Mouse (Mus musculus): ENCODE data around the gene Ccl22.
A peak's percentile ranks its signal among the peaks of the same experiment; 100 is the strongest.

Ccl22 gene

DNA sequence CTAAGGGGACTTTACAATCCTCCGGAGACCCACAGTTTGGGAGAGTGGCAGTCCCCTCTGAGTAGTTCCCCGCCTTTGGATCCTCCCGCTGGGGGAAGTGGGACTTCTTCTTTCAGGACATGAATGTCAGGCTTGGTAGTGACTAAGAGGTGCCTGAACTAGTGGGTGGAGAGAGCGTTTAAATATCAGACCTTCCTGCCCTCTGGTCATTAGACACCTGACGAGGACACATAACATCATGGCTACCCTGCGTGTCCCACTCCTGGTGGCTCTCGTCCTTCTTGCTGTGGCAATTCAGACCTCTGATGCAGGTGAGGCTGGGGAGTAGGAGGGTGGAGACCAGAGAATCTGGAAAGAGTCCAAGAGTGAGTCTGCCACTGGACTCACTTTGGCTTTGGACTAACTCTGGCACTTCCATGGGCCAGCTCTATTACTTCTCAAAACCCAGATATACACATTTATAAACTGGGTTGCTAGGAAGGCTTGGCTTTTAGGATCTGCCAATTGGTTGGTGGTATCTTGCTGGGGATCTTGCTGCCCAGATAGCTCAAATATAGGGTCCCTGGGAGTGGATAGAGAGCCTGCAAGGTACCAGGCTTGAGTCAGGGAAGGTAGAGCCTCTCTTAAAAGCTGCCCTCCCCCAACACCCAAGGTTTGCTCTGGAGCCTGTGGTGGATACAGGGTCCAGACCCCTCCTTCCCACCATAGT lies at the start of gene Ccl22:
Ccl22 (plus strand) TSS at position 115 of the 709 bp plus-strand sequence.
- no peak for DNase-seq (ENCODE audit: low read depth, low spot score)

DNA sequence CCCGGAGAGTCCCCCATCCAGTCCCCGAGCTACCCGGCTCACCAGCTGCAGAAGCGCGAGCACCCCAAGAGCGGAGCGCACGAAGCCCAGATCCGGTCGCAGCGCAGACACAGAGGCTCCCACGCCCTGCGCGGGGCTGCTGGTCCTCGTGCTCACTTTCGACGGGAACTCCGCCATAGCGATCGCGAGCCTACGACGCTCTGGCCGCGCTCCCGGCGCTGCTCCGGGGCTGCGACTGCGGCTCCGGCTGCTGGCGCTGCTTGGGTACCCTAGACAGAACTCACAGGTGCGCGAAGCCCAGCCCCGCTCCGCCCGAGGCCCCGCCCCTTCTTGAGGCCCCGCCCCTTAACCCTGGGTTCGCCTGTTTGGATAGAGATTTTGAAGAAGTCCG lies 49.4 kb upstream of the Ccl22 start, which contains the start of gene Pllp:
Pllp (minus strand) TSS at position 285 of the 391 bp plus-strand sequence.
- DNase-seq (ENCODE audit: low read depth, low spot score): peak; percentile 65

DNA sequence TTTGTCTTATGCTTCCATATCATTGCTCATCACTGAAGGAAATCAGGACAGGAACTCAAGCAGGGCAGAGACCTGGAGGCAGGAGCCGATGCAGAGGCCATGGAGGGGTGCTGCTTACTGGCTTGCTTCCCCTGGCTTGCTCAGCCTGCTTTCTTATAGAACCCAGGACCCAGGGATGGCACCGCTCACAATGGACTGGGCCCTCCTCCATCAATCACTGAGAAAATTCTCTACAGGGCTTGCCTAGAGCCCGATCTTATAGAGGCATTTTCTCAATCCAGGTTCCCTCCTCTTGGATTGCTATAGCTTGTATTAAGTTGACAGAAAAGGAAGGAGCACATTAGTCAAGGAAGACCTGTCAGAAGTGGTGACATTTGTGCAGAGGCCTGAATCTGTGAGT lies 48.8 kb upstream of the Ccl22 start:
- DNase-seq (ENCODE audit: low read depth, low spot score): no peak

DNA sequence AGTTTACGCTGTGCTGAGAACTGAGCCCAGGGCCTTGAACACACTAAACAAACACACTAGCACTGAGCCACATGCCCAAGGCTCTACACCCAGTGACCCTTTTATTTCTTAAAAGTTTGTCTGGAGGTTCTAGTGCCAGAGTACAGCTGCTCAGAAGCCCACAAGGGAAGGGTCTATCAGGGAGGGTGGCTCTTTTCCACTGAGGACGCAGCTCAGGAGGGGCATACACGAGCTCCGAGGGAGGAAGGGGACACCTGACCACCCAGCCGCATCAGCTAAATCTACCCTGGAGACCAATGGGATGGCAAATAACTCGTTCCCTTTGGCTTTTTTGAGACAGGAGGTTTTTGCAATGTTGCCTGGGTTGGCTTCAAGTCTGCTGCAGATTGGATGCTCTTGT lies 47.4 kb upstream of the Ccl22 start:
- DNase-seq (ENCODE audit: low read depth, low spot score): no peak

DNA sequence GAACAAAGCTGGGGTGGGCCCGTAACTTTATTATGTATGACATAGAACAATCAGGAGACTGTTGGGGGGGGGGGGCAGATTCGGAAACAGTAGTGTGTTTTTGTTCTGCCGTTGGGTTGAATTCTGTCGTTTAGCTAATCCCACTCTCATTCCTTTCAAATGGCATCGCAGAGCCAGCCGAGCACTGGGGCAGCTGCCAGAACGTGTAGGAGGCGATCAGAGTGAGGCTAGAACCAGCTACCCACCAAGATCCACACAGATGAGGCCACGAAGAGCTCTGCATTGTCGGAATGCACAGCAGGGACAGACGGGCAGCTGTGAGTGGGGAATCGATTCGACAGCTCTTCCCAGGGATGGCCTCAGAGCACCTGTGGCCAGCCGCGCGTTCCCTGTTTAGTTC lies 46.0 kb upstream of the Ccl22 start:
- peak; percentile 80 for DNase-seq (ENCODE audit: low read depth, low spot score)

DNA sequence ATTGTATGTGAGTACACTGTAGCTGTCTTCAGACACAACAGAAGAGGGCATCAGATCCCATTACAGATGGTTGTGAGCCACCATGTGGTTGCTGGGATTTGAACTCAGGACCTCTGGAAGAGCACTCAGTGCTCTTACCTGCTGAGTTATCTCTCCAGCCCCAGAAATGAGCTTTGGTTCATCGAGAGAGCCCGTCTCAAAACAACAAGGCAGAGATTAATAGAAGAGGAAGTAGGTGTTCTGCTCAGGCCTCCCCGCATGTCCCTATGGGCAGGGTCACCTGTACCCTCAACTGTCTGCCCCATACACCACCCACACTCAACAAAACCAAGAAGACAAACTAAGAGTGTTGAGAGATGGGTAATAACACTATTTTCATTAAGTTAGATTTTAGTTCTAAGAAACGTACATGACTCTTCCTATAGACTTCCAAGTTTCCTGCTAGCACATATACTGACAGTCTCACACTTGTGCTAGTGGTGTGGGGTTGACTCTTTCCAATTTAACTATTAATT lies 44.9 kb upstream of the Ccl22 start:
- DNase-seq (ENCODE audit: low read depth, low spot score): no peak

DNA sequence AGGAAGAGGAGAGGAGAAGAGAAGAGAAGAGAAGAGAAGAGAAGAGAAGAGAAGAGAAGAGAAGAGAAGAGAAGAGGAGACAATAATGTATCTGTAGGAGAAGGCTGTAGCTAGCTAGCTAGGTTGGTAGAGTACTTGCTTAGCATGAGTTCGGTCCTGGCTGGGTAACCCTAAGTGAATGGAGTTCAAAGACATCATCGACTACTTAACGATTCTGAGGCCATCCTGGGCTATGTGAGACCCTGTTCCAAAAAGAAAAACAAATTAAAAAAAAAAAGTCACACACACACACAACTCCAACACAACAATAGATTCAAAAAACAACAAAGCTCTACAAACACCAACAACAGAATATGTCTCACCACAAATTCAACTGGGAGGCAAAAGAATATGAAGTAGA lies 43.2 kb upstream of the Ccl22 start:
- DNase-seq (ENCODE audit: low read depth, low spot score): no peak

DNA sequence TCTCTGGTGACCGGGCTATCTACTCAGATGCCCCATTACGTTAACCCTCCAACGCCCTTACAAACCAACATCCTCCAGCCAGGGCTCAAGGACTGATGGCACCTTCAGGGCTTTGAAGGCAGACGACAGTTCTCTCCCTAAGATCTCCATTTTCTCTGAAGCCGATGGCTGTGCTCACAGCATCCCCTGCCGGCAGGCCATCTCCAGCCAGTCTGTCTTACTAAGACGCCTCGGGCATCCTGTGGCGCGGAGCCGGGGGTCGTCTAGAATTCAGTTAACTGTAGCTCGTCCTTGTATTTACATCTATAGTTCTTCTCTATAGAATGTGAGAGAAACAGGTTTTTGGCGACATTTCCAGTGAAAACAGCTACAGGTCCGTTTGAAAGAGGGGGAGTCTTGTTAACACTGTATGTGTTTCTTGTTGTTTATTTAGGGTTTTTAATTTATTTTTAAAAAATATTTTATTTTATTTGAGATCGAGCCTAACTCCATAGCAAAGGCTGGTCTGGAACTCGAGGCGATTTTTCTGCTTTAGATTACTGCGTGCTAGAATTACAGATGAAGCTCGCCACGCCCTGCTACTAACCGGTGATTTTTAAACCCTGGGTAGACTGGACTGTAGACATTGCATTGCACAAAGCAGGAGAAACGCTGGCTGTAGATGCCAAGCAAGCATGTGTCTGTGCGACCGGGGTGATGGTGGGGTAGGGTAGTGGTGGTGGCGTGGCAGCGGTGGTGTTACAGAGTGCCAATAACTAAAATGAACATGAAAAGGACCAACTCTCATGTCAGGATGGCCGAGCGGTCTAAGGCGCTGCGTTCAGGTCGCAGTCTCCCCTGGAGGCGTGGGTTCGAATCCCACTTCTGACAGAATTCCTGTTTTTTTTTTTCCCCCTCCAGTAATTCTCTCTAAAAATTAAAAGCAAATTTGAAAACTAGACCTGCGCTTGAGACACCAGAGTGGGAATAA lies 42.3 kb upstream of the Ccl22 start:
- DNase-seq (ENCODE audit: low read depth, low spot score): peak; percentile 91

DNA sequence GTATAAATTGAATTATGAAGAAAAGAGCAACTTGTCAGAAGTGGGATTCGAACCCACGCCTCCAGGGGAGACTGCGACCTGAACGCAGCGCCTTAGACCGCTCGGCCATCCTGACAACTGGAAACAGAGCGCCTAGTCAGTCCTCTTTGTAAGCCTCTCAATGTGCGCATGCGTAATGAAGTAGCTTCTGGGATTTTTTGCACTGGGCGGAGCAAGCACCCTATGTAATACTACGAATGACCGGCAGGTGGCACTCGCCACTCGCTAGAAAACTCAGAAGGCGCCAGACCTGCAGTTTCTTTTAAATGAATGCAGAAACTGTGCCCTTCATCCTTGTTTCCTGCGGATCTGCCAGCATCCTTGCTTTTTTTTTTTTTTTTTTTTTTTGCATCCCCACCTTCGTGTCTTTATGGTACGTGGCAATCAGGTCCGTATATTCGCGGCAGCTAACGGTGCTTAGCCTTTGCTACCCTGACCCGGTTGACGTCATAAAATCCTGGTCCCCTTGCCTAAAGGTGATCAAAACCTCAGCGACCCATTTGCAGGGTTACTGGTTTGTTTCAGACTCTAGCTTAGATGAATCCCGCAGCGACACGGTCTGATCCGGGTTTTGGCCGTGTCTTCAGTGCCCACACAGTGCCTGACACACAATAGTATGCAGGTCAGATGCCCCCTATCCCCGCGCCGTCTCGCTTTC lies 41.3 kb upstream of the Ccl22 start:
- DNase-seq (ENCODE audit: low read depth, low spot score): peak; percentile 99

DNA sequence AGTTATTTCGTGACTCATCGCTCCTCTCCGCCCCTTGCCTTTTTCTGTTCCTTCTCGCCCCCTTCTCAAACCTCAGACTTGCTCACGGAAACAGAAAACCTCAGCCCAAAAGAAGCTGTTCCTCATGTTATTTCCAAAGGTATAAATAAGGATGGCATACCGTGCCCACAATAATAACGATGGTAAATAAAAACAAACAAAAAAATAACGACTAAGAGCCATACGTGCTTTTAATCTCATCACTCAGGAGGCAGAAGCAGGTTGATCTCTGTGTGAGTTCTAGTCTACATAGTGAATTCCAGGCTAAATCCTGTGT lies 40.8 kb upstream of the Ccl22 start:
- no peak for DNase-seq (ENCODE audit: low read depth, low spot score)

DNA sequence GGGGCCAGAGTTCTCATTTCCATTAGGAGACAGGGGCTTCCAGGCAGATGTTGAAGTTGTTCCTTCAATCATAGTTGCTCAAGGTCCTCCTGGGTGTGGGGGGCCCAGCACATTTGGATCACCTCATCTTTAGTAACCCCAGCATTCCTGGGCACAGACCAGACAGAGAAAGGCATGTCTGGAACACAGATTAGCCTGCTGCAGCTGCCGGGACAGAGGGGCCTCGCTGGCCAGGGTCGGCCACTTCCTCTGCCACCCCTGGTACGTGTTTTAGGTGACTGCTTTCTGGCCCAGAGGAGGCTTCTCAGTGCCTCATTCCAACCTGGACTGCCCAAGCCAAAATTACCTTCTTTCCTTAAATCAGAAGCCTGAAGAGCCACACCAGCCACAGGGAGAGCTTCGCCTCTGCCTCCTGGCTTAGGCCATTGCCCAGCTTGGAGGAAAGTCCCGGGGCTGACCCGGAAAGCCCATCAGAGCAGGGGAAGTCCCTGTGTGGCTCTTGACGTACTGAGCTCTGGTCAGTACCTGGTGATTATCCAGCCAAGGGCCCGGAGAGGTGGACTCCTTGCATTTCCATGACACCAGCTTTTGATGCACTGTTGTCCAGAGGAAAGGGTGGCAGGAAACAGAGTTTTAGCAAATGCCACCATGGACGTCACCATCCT lies 39.7 kb upstream of the Ccl22 start:
- DNase-seq (ENCODE audit: low read depth, low spot score): no peak

DNA sequence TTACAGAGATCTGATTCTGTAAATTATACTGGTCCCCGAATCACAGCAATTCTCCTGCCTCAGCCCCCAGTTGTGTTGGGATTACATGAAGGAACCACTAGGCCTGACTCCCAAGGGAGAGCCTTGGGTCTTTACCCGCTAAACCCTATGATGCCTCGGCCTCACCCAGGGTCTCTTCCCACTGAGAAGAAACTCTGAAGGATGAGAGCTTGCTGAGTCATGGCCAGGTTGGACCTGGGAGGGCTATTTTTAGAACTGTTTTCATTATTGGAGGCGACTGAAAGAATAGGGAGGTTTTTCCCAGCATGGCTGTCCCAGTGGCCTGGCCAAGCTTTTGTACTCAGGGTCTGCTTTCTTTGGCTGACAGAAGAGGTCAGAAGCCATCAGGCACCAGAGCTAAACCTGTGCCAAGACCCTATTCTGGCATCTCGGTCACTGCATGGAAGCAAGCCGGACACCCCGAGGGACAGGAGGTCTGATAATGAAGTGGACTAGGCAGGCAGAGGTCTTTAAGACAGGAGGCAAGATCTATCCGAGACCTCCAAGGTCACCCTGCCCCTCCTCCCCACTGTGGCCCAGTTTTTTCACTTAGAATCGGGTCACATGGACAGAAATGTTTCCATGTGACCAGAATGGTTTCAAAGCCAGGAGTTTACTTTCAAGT lies 38.5 kb upstream of the Ccl22 start:
- no peak for DNase-seq (ENCODE audit: low read depth, low spot score)

DNA sequence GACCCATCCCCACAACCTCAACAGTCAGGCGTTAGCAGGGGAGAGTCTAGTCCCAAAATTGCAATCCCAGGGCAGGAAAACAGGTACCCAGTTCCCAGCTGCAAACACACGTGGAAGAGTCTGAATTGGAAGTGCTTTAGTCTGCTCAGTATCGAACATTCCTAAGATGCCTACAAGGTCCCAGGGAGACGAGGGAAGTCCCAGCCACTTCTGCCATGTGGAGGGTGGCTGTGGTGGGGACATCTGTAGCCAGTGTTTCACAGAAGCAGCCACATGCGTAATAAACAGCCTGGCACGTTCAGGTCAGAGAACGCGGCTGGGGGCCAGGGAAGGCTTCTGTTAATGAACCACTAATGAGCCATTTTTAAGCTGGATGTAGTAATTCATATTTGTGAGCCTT lies 35.1 kb upstream of the Ccl22 start:
- DNase-seq (ENCODE audit: low read depth, low spot score): no peak

DNA sequence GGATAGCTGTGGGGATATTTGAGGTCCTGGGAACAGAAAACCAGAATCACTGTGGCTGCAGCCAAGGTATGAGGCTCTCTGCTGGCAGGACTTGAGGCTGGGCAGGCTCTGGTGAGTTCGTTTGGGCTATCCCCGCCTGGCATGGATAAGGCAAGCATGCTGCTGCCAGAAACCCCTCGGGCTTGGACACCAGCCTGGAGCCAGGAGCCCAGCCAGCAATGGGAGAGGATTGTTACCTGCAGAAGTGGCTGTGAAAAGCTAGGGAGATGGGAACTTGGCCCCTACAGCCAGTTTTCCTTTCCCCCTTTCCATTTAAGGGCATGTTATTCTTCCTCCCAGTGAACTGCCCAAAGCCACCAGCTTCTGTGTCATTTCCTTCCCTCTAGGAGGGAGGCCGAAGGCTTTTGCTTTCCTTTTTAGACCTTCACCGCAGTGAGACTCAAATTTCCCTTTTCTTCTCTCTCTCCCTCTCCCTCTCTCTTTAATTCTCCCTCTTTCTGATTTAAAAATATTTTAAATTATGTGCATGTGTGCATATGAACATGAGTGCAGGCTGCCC lies 34.2 kb upstream of the Ccl22 start:
- DNase-seq (ENCODE audit: low read depth, low spot score): no peak

DNA sequence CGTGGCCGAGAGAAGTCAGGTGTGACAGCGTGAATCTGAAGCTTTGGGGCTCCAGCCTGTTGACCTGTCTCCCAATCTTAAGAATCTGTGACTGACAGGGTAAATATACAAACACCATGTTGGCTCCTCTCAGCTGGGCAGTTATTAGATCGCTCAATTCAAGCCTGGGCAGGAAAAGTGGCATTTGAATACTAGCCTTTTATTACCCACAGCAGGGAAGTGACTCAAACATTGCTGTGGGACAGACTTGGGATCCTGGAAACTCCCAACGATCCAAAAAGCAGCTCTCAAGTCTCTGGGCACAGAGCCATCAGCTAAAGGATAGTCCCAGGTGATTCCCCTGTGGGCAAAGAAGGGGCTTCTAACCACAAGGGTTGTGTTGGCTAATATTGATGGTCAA lies 30.8 kb upstream of the Ccl22 start:
- no peak for DNase-seq (ENCODE audit: low read depth, low spot score)

DNA sequence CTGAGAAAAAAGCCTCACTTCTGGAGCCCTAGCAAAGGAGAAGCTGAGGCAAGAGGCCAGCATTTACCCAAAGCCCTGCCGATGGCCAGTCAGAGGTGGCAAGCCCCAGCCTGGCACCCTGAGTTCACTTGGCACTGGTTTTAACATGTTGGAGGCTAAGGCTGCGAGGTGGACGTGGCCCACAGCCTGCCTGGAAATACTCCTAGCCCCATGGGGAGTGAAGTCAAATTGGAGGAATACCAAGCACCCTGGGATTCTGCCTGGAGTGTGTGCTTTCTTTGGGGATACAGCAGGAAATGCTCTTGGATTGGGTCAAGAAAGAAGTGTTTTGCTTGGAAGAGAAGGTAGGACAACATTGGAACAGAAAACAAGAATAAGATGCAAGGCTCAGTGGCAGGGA lies 29.5 kb upstream of the Ccl22 start:
- DNase-seq (ENCODE audit: low read depth, low spot score): no peak

DNA sequence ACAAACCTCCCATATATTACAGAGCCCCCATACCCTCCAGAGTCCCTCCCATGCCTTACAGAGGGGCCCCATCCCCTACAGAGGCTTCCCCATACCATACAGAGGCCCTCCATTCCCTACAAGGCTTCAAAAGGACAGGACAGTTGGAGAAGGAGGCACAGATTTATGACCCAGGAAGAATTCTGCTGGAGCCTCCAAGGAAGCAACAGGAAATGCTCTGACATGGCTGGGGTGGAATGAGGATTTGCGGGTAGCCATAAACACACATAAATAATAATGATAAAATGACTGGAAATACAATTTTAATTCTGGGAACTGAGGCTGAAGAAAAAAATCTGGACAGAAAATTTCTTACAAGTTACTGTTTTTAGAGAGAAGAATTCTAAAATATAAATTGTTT lies 28.5 kb upstream of the Ccl22 start:
- DNase-seq (ENCODE audit: low read depth, low spot score): no peak

DNA sequence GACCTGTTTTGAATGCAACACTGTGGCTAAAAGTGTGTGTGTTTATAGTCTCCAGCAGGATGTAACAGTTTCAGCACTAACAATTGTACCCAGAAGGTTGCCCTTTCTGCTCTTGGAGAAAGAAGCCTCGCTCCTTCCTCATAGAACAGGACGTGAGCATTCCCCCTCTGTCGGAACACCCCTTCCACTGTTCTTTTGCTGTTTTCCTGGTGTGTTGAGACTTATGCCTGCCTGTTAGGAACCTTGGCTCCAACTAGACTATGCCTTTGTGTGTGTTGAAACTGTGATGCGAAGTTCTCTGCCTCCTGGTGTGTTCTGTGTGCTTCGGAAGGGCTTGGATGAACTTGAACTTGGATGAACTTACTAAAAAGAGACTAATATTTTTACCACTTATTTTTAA lies 19.4 kb upstream of the Ccl22 start:
- DNase-seq (ENCODE audit: low read depth, low spot score): no peak

DNA sequence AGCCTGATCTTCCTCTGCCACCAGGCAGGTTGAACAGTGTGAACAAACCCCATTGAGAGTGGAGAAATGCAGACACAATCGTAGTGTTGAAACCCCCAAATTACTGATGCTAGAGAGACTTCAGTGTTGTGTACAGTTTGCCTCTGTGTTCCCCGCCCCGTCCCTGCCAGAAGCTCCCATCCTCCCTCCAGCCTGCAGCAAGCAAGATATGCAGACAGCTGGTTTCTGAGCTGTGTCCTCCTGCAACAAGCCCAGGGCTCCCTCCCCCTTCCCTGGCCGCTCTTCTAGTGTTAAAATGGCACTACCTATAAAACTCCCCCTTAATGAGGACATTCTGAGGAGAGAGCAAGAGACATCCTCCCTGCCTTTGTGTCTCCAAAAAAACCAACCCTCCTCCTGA lies 16.1 kb upstream of the Ccl22 start:
- peak; percentile 38 for DNase-seq (ENCODE audit: low read depth, low spot score)

DNA sequence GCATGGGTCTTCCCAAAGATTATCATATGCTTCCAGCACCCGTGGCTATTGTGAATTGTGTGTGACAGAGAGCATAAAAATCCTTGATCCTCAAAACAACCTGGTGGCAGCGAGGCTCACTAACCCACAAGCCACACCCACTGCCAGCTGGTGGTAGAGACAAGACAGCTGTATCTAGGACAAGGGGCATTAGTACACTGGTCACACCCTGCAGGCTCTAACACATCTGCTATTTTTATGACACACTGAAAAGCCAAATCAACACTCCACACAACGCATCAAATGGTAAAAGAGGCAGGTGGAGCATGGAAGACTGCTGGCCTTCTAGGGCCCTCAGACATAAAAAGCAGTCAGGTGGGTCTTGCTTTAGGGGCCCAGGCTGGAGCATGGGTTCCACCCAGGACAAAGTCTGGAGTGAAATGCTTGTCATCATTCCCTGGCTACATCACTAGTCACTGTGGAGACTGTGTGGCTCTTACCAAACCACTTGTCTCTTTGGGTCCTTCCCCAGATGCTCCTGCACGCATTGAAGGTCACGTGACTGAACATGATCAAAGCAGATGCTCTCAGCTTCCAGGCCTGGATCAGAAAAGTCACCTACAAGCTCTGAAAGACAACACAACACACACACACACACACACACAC lies 11.4 kb upstream of the Ccl22 start:
- DNase-seq (ENCODE audit: low read depth, low spot score): peak; percentile 23

Measured in brain, adult 2 months (tissue).